In genomic region chr17:46646322-46646662, GRCm38 (mm10) we compare ENCODE assay signal across 8 mouse cellular contexts. TPM values are rescaled to one million over a fixed set of nuclear protein-coding genes. Genes with fewer than 3 reads are reported as not detected.
DNase-seq lines count a peak whose midpoint lies in the region; ATAC-seq and TF ChIP-seq lines count a peak whose summit lies in the region.

No protein-coding gene starts in this region.

- peak overlapping the region; percentile 58; the same call in 1 of the 2 replicates for H3K27ac ChIP-seq in neural tube, embryonic 11.5 days (ENCODE audit: low read depth, low read length)
- peak overlapping the region; percentile 79 for H3K27ac ChIP-seq in limb, embryonic 14.5 days (replicated peaks; ENCODE audit: low read depth, low read length)
- H3K27ac ChIP-seq in stomach, embryonic 15.5 days = peak overlapping the region; percentile 84

- no peak for DNase-seq in neural tube, embryonic 11.5 days (ENCODE audit: low spot score)
- DNase-seq in neural tube, embryonic 10.5 days (ENCODE audit: extremely low spot score, low spot score) = no peak
- no peak for DNase-seq in limb, embryonic 14.5 days (ENCODE audit: low spot score)
- no peak for DNase-seq in thymus, postnatal 0 days (ENCODE audit: low spot score)
- DNase-seq in cerebellum, adult 9-11 months = no peak
- DNase-seq in urinary bladder, postnatal 14 days (ENCODE audit: low spot score) = no peak

- peak overlapping the region; percentile 81 for H3K4me3 ChIP-seq in neural tube, embryonic 11.5 days (ENCODE audit: low read depth, low read length)
- H3K4me3 ChIP-seq in limb, embryonic 14.5 days (replicated peaks; ENCODE audit: low read length) = peak overlapping the region; percentile 82
- peak overlapping the region; percentile 80 for H3K4me3 ChIP-seq in stomach, embryonic 15.5 days (replicated peaks)

- H3K9me3 ChIP-seq in neural tube, embryonic 11.5 days (ENCODE audit: control insufficient read depth, low read length) = no peaks in the 10 kb centered on the region
- no peaks in the 10 kb centered on the region for H3K9me3 ChIP-seq in limb, embryonic 14.5 days (ENCODE audit: control insufficient read depth, low read length)
- H3K9me3 ChIP-seq in stomach, embryonic 15.5 days = no peaks in the 10 kb centered on the region

- no peak for TF ChIP-seq POLR2A in limb, embryonic 14.5 days (IDR thresholded peaks at IDR 0.05; ENCODE audit: borderline replicate concordance, extremely low read depth, insufficient read depth, insufficient read length)

- no peaks in the 10 kb centered on the region for H3K27me3 ChIP-seq in neural tube, embryonic 11.5 days (ENCODE audit: control insufficient read depth, insufficient read depth, low read length)
- no peaks in the 10 kb centered on the region for H3K27me3 ChIP-seq in limb, embryonic 14.5 days (ENCODE audit: control insufficient read depth, insufficient read depth, low read length)
- no peaks in the 10 kb centered on the region for H3K27me3 ChIP-seq in stomach, embryonic 15.5 days (replicated peaks)

- WGBS in neural tube, embryonic 11.5 days = under 1% methylated on average over 19 of the region's 19 CpGs
- under 1% methylated on average over 17 of the region's 19 CpGs for WGBS in limb, embryonic 14.5 days
- under 1% methylated on average over 19 of the region's 19 CpGs for WGBS in stomach, embryonic 15.5 days

- no peak for ATAC-seq in neural tube, embryonic 11.5 days (ENCODE audit: insufficient read depth, low FRiP score, low TSS enrichment)
- ATAC-seq in erythroid progenitor cell, adult 5-6 weeks (replicated peaks; ENCODE audit: low FRiP score, poor library complexity, severe bottlenecking) = peak; percentile 65
- ATAC-seq in limb, embryonic 14.5 days (ENCODE audit: low FRiP score, low read depth) = peak; percentile 14
- ATAC-seq in stomach, embryonic 15.5 days (ENCODE audit: insufficient read depth, low FRiP score, low read depth) = no peak

- peaks cover 22% of the 10 kb centered on the region for H3K4me1 ChIP-seq in neural tube, embryonic 11.5 days (ENCODE audit: control insufficient read depth, insufficient read depth, low read length)
- peaks cover 12% of the 10 kb centered on the region for H3K4me1 ChIP-seq in limb, embryonic 14.5 days (ENCODE audit: control insufficient read depth, insufficient read depth, low read length)
- H3K4me1 ChIP-seq in stomach, embryonic 15.5 days = peaks cover 33% of the 10 kb centered on the region

- peak overlapping the region; percentile 95 for H3K4me2 ChIP-seq in neural tube, embryonic 11.5 days (ENCODE audit: low read depth)
- peak overlapping the region; percentile 87 for H3K4me2 ChIP-seq in limb, embryonic 14.5 days (replicated peaks; ENCODE audit: low read depth, low read length, severe bottlenecking)
- peak overlapping the region; percentile 57 for H3K4me2 ChIP-seq in stomach, embryonic 15.5 days

- H3K9ac ChIP-seq in neural tube, embryonic 11.5 days (ENCODE audit: low read length) = peak overlapping the region; percentile 82
- H3K9ac ChIP-seq in limb, embryonic 14.5 days (ENCODE audit: low read depth, low read length, severe bottlenecking) = peak overlapping the region; percentile 77
- H3K9ac ChIP-seq in stomach, embryonic 15.5 days = peak overlapping the region; percentile 71

- H3K36me3 ChIP-seq in neural tube, embryonic 11.5 days (ENCODE audit: control insufficient read depth, insufficient read depth, low read length) = peaks cover 4% of the 10 kb centered on the region
- peaks cover 27% of the 10 kb centered on the region for H3K36me3 ChIP-seq in limb, embryonic 14.5 days (ENCODE audit: control insufficient read depth, insufficient read depth, low read length)
- H3K36me3 ChIP-seq in stomach, embryonic 15.5 days = peaks cover 6% of the 10 kb centered on the region

RNA-seq across cellular contexts. Expression of gene Mrpl2, which starts 0.3 kb away (rescaled TPM):
- 104 and 113 TPM in 2 replicates for polyA plus RNA-seq in neural tube, embryonic 11.5 days (2014; fragmentation: Nextera tagmentation; extraction: Ambion mirVana)
- 5.8 and 10.9 TPM in 2 replicates for total RNA-seq in erythroid progenitor cell, adult 5-6 weeks (2015; ENCODE audit: low replicate concordance)
- total RNA-seq in erythroid progenitor cell, adult 5-6 weeks (2017; ENCODE audit: low replicate concordance) = 12.5 and 13.3 TPM in 2 replicates
- polyA plus RNA-seq in limb, embryonic 14.5 days (2012; rRNA removed) = 68.0 and 91.1 TPM in 2 replicates
- polyA plus RNA-seq in limb, embryonic 14.5 days (2014; fragmentation: Nextera tagmentation; extraction: Ambion mirVana) = 103 and 113 TPM in 2 replicates
- polyA plus RNA-seq in stomach, embryonic 15.5 days (2015; fragmentation: Nextera tagmentation; extraction: Ambion mirVana) = 112 and 126 TPM in 2 replicates
- 110 and 113 TPM in 2 replicates for polyA plus RNA-seq in thymus, postnatal 0 days (2015; fragmentation: Nextera tagmentation; extraction: Ambion mirVana)

RNA-seq across cellular contexts. Expression of gene Klc4, which starts 0.5 kb away (rescaled TPM):
- 36.4 and 38.4 TPM in 2 replicates for polyA plus RNA-seq in neural tube, embryonic 11.5 days (2014; fragmentation: Nextera tagmentation; extraction: Ambion mirVana)
- 1.3 and 2.9 TPM in 2 replicates for total RNA-seq in erythroid progenitor cell, adult 5-6 weeks (2015; ENCODE audit: low replicate concordance)
- total RNA-seq in erythroid progenitor cell, adult 5-6 weeks (2017; ENCODE audit: low replicate concordance) = 4.5 and 5.5 TPM in 2 replicates
- 19.5 and 20.4 TPM in 2 replicates for polyA plus RNA-seq in limb, embryonic 14.5 days (2012; rRNA removed)
- polyA plus RNA-seq in limb, embryonic 14.5 days (2014; fragmentation: Nextera tagmentation; extraction: Ambion mirVana) = 19.3 and 21.5 TPM in 2 replicates
- polyA plus RNA-seq in stomach, embryonic 15.5 days (2015; fragmentation: Nextera tagmentation; extraction: Ambion mirVana) = 38.4 and 41.4 TPM in 2 replicates
- 17.7 and 18.4 TPM in 2 replicates for polyA plus RNA-seq in thymus, postnatal 0 days (2015; fragmentation: Nextera tagmentation; extraction: Ambion mirVana)

RNA-seq across cellular contexts. Expression of gene Cul7, which starts 3.8 kb away (rescaled TPM):
- 31.7 and 37.0 TPM in 2 replicates for polyA plus RNA-seq in neural tube, embryonic 11.5 days (2014; fragmentation: Nextera tagmentation; extraction: Ambion mirVana)
- total RNA-seq in erythroid progenitor cell, adult 5-6 weeks (2015; ENCODE audit: low replicate concordance) = 1.7 TPM in 1 of 2 replicates, not detected in the other
- 0.30 and 0.39 TPM in 2 replicates for total RNA-seq in erythroid progenitor cell, adult 5-6 weeks (2017; ENCODE audit: low replicate concordance)
- polyA plus RNA-seq in limb, embryonic 14.5 days (2012; rRNA removed) = 135 and 149 TPM in 2 replicates
- polyA plus RNA-seq in limb, embryonic 14.5 days (2014; fragmentation: Nextera tagmentation; extraction: Ambion mirVana) = 52.6 and 58.2 TPM in 2 replicates
- 42.9 and 49.5 TPM in 2 replicates for polyA plus RNA-seq in stomach, embryonic 15.5 days (2015; fragmentation: Nextera tagmentation; extraction: Ambion mirVana)
- 14.0 and 16.0 TPM in 2 replicates for polyA plus RNA-seq in thymus, postnatal 0 days (2015; fragmentation: Nextera tagmentation; extraction: Ambion mirVana)

RNA-seq across cellular contexts. Expression of gene Ptk7, which starts 17.0 kb away (rescaled TPM):
- polyA plus RNA-seq in neural tube, embryonic 11.5 days (2014; fragmentation: Nextera tagmentation; extraction: Ambion mirVana) = 32.9 and 35.8 TPM in 2 replicates
- not detected in 2 replicates for total RNA-seq in erythroid progenitor cell, adult 5-6 weeks (2015; ENCODE audit: low replicate concordance)
- 0.30 TPM in 1 of 2 replicates, not detected in the other for total RNA-seq in erythroid progenitor cell, adult 5-6 weeks (2017; ENCODE audit: low replicate concordance)
- polyA plus RNA-seq in limb, embryonic 14.5 days (2012; rRNA removed) = 89.4 and 116 TPM in 2 replicates
- polyA plus RNA-seq in limb, embryonic 14.5 days (2014; fragmentation: Nextera tagmentation; extraction: Ambion mirVana) = 73.8 and 84.6 TPM in 2 replicates
- 87.6 and 89.8 TPM in 2 replicates for polyA plus RNA-seq in stomach, embryonic 15.5 days (2015; fragmentation: Nextera tagmentation; extraction: Ambion mirVana)
- 24.7 and 25.1 TPM in 2 replicates for polyA plus RNA-seq in thymus, postnatal 0 days (2015; fragmentation: Nextera tagmentation; extraction: Ambion mirVana)

RNA-seq across cellular contexts. Expression of gene Rrp36, which starts 27.9 kb away (rescaled TPM):
- polyA plus RNA-seq in neural tube, embryonic 11.5 days (2014; fragmentation: Nextera tagmentation; extraction: Ambion mirVana) = 49.8 and 53.5 TPM in 2 replicates
- 2.5 TPM in 1 of 2 replicates, not detected in the other for total RNA-seq in erythroid progenitor cell, adult 5-6 weeks (2015; ENCODE audit: low replicate concordance)
- 8.6 and 23.7 TPM in 2 replicates for total RNA-seq in erythroid progenitor cell, adult 5-6 weeks (2017; ENCODE audit: low replicate concordance)
- polyA plus RNA-seq in limb, embryonic 14.5 days (2012; rRNA removed) = 47.2 and 48.5 TPM in 2 replicates
- 36.8 and 52.4 TPM in 2 replicates for polyA plus RNA-seq in limb, embryonic 14.5 days (2014; fragmentation: Nextera tagmentation; extraction: Ambion mirVana)
- polyA plus RNA-seq in stomach, embryonic 15.5 days (2015; fragmentation: Nextera tagmentation; extraction: Ambion mirVana) = 53.2 and 57.2 TPM in 2 replicates
- polyA plus RNA-seq in thymus, postnatal 0 days (2015; fragmentation: Nextera tagmentation; extraction: Ambion mirVana) = 53.2 and 68.6 TPM in 2 replicates

Comparison
In these comparisons a context has a peak if more than half of its experiments do, and no peak if none do; other contexts are left out.
1. ATAC-seq: peak in erythroid progenitor cell, adult 5-6 weeks (single experiment) and limb, embryonic 14.5 days (single experiment); none in neural tube, embryonic 11.5 days (single experiment) and stomach, embryonic 15.5 days (single experiment).
2. Peak in every context shown above with its lines, with median percentiles within 50 percentile points of each other: H3K27ac ChIP-seq, H3K4me2 ChIP-seq, H3K4me3 ChIP-seq and H3K9ac ChIP-seq.